Mouse (Mus musculus): Measurements from ENCODE around the gene Tnxb. TPM values are rescaled to one million over a fixed set of nuclear protein-coding genes. Genes with fewer than 3 reads are reported as not detected.
"Not testable (repeated sequence)": the region's sequence is repeated elsewhere in the genome, so short reads cannot be mapped to it uniquely, and the experiment has no call there.

The Tnxb gene
- polyA plus RNA-seq, 1 experiment from 2014 or later = 0.36 TPM

- not testable (repeated sequence) for H3K27me3 ChIP-seq (ENCODE audit: insufficient read depth, low read length); H3K36me3 ChIP-seq (replicated peaks; ENCODE audit: insufficient read depth, low read length); DNase-seq; H3K9ac ChIP-seq (replicated peaks); H3K4me1 ChIP-seq (ENCODE audit: insufficient read depth); H3K4me3 ChIP-seq (ENCODE audit: low read depth, low read length); ATAC-seq; H3K27ac ChIP-seq (ENCODE audit: low read depth); H3K9me3 ChIP-seq (ENCODE audit: low read length)
- 79% methylated on average over 7 of the region's 7 CpGs for WGBS (ENCODE audit: insufficient replicate concordance)
- H3K4me2 ChIP-seq (ENCODE audit: low read depth, low read length) = peak overlapping the region; percentile 48
These were observed 69.4 kb downstream of the Tnxb start for GRCm38 (mm10) chr17:34739708-34740107.

DNA sequence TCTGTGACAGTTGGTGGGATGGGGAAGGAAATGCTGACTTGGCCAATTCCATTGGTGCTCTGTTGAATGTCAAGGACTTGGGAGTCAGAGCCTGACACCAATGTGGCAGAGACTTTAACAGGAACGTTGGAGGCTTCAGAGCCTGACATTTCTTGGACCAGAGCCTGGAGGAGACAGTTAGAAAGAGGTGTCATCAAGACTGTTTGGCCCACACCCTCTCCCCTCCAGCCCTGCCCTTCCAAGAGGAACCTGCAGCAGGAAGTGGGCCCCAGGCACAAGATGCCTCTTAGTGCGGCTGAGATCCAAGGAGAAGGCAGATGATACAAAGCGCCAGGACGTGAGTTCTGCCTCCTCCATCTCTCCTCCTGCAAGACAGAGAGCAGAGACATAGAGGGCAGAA lies 69.9 kb downstream of the Tnxb start:
- WGBS (ENCODE audit: insufficient replicate concordance) = 24% methylated on average over 4 of the region's 4 CpGs
- Histone ChIP-seq H3K4me1 (ENCODE audit: insufficient read depth) (peaks cover 10% of the 10 kb centered on the region), H3K4me3 (ENCODE audit: low read depth, low read length) (no peak overlapping the region), H3K27ac (ENCODE audit: low read depth) (no peak overlapping the region), H3K27me3 (ENCODE audit: insufficient read depth, low read length) (no peaks in the 10 kb centered on the region), H3K36me3 (replicated peaks; ENCODE audit: insufficient read depth, low read length) (no peaks in the 10 kb centered on the region), H3K9me3 (ENCODE audit: low read length) (no peaks in the 10 kb centered on the region), H3K4me2 (ENCODE audit: low read depth, low read length) (peak overlapping the region; percentile 48; the same call in 1 of the 2 replicates), H3K9ac (replicated peaks) (no peak overlapping the region)
- no peak for TF ChIP-seq CTCF (IDR thresholded peaks at IDR 0.05; ENCODE audit: low read depth)
- TF ChIP-seq EP300 (IDR thresholded peaks at IDR 0.05; ENCODE audit: low read depth) = no peak
- DNase-seq = peak; percentile 11
- ATAC-seq = no peak

DNA sequence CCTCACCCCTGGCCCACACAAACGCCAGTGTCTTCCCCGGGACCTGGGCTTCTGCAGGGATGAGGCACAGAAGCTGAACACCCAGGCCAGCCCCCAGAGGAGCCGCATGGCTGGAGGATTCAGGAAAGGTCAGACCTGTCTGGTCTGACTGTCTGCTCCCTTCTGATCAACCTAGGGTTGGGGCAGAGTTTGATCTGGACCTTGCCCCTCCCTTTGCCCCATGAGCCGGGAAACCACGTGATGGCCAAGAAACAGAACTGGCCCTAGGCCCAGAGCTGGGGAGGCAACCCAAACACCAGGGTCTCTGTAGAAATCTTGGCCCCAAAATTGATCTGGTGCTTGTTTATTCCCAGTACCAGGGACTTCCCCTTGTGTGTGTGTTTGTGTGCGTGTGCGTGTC lies 73.4 kb downstream of the Tnxb start, which contains the start of gene C4b:
Gene C4b, minus strand, starts transcription at position 164 of the 400 bp plus-strand sequence.
- 61% methylated on average over 7 of the region's 7 CpGs for WGBS (ENCODE audit: insufficient replicate concordance)
- no peak within 1 kb of the TSS; the same call in 1 of the 2 replicates for H3K9ac ChIP-seq (replicated peaks)
- DNase-seq (peak; percentile 80), ATAC-seq (peak; percentile 87)
- H3K4me2 ChIP-seq (ENCODE audit: low read depth, low read length) = peak within 1 kb of the TSS; percentile 49
- peak within 1 kb of the TSS; percentile 27 for H3K4me3 ChIP-seq (ENCODE audit: low read depth, low read length)
- peak within 1 kb of the TSS; percentile 85 for H3K27ac ChIP-seq (ENCODE audit: low read depth)
- H3K27me3 ChIP-seq (ENCODE audit: insufficient read depth, low read length) = no peaks in the 10 kb centered on the region
- TF ChIP-seq EP300 (IDR thresholded peaks at IDR 0.05; ENCODE audit: low read depth) (peak; percentile 61; the same call in 1 of the 2 replicates), CTCF (IDR thresholded peaks at IDR 0.05; ENCODE audit: low read depth) (no peak)
- no peaks in the 10 kb centered on the region for H3K36me3 ChIP-seq (replicated peaks; ENCODE audit: insufficient read depth, low read length)
- H3K9me3 ChIP-seq (ENCODE audit: low read length) = no peaks in the 10 kb centered on the region
- peaks cover 10% of the 10 kb centered on the region for H3K4me1 ChIP-seq (ENCODE audit: insufficient read depth)

GRCm38 (mm10) chr17:34744206-34744605 lies 73.9 kb downstream of the Tnxb start:
- peaks cover 10% of the 10 kb centered on the region for H3K4me1 ChIP-seq (ENCODE audit: insufficient read depth)
- no peak overlapping the region for H3K4me3 ChIP-seq (ENCODE audit: low read depth, low read length)
- H3K9me3 ChIP-seq (ENCODE audit: low read length) = no peaks in the 10 kb centered on the region
- no peaks in the 10 kb centered on the region for H3K27me3 ChIP-seq (ENCODE audit: insufficient read depth, low read length)
- WGBS (ENCODE audit: insufficient replicate concordance) = 53% methylated on average over 6 of the region's 6 CpGs
- H3K27ac ChIP-seq (ENCODE audit: low read depth) = peak overlapping the region; percentile 85
- no peaks in the 10 kb centered on the region for H3K36me3 ChIP-seq (replicated peaks; ENCODE audit: insufficient read depth, low read length)
- TF ChIP-seq CTCF (IDR thresholded peaks at IDR 0.05; ENCODE audit: low read depth) (no peak), EP300 (IDR thresholded peaks at IDR 0.05; ENCODE audit: low read depth) (no peak)
- H3K9ac ChIP-seq (replicated peaks) = no peak overlapping the region
- DNase-seq (no peak), ATAC-seq (peak; percentile 81)
- H3K4me2 ChIP-seq (ENCODE audit: low read depth, low read length) = no peak overlapping the region

DNA sequence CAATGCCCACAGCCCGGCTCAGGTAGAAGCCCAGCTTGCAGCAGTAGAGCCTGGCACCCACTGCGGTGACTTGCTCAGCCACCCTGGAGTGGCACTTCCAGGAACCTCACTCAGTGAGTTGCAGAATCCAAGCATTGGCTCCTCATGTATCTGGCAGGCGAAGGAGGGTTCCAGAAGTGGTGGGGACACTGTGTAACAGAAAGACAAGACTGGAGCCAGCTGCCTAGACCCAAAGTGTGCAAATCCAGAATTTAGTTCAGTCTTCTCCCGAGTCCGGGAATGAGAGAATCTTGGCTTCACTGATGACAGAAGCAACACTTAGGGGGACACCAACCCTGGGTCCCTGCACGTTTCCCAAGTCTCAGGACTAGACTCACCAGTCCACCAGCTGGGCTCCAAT lies 74.3 kb downstream of the Tnxb start:
- not testable (repeated sequence) for DNase-seq; H3K36me3 ChIP-seq (replicated peaks; ENCODE audit: insufficient read depth, low read length); H3K4me2 ChIP-seq (ENCODE audit: low read depth, low read length); H3K27me3 ChIP-seq (ENCODE audit: insufficient read depth, low read length); H3K9me3 ChIP-seq (ENCODE audit: low read length); H3K4me3 ChIP-seq (ENCODE audit: low read depth, low read length); H3K9ac ChIP-seq (replicated peaks); ATAC-seq
- peaks cover 10% of the 10 kb centered on the region for H3K4me1 ChIP-seq (ENCODE audit: insufficient read depth)
- WGBS (ENCODE audit: insufficient replicate concordance) = 87% methylated on average over 6 of the region's 6 CpGs
- H3K27ac ChIP-seq (ENCODE audit: low read depth) = peak overlapping the region; percentile 85

- H3K9me3 ChIP-seq (ENCODE audit: low read length); H3K4me1 ChIP-seq (ENCODE audit: insufficient read depth); ATAC-seq; H3K36me3 ChIP-seq (replicated peaks; ENCODE audit: insufficient read depth, low read length); DNase-seq; H3K9ac ChIP-seq (replicated peaks); H3K4me2 ChIP-seq (ENCODE audit: low read depth, low read length); H3K27me3 ChIP-seq (ENCODE audit: insufficient read depth, low read length); H3K4me3 ChIP-seq (ENCODE audit: low read depth, low read length); H3K27ac ChIP-seq (ENCODE audit: low read depth): not testable (repeated sequence)
- WGBS (ENCODE audit: insufficient replicate concordance) = 73% methylated on average over 4 of the region's 4 CpGs
These were observed 74.8 kb downstream of the Tnxb start for GRCm38 (mm10) chr17:34745166-34745565.

DNA sequence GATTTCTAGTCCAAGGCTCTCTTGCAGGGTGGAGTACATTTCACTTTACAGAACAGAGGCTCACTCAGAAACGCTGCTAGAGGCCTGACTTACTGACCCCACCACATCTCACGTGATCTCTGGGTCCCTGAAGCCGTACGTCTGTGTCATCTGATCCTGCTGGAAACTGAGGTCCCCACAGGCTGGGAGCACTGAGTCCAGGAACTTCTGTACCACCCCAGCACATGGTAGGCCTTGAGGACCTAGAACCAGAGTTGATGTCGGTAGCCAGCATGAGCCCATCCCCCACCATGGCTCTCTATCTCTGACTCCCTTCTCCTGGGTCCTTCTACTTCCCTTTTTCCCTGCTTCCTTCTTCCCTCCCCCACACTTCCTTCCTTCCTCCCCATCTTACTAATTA lies 76.2 kb downstream of the Tnxb start:
- 59% methylated on average over 5 of the region's 5 CpGs for WGBS (ENCODE audit: insufficient replicate concordance)
- Histone ChIP-seq H3K4me2 (ENCODE audit: low read depth, low read length) (no peak overlapping the region), H3K9ac (replicated peaks) (no peak overlapping the region), H3K27ac (ENCODE audit: low read depth) (no peak overlapping the region), H3K9me3 (ENCODE audit: low read length) (no peaks in the 10 kb centered on the region), H3K27me3 (ENCODE audit: insufficient read depth, low read length) (no peaks in the 10 kb centered on the region), H3K36me3 (replicated peaks; ENCODE audit: insufficient read depth, low read length) (no peaks in the 10 kb centered on the region), H3K4me1 (ENCODE audit: insufficient read depth) (0 out of 2 replicates have a peak, but pooled peaks cover 3% of the 10 kb centered on the region), H3K4me3 (ENCODE audit: low read depth, low read length) (no peak overlapping the region)
- DNase-seq (no peak), ATAC-seq (no peak)
- TF ChIP-seq CTCF (IDR thresholded peaks at IDR 0.05; ENCODE audit: low read depth) = no peak
- no peak for TF ChIP-seq EP300 (IDR thresholded peaks at IDR 0.05; ENCODE audit: low read depth)

Measured in liver, postnatal 0 days (tissue).